Mouse (Mus musculus) midbrain, embryonic 10.5 days (tissue): Measurements from ENCODE around the gene Degs2. TPM values are rescaled to one million over a fixed set of nuclear protein-coding genes. Genes with fewer than 3 reads are reported as not detected.

Source experiments
- DNase-seq: peaks from one replicate; pipeline ENCODE4 v3.0.0-alpha.2; 2017; ENCODE audit warnings: low spot score
- H3K27ac ChIP-seq: fragments of 300-500 bp; sonication (generic); replicated peaks from 2 replicates; pipeline ENCODE4 v1.5.1; 2016; ENCODE audit warnings: mild to moderate bottlenecking
- H3K27me3 ChIP-seq: fragments of 300-500 bp; sonication (generic); 2 replicates; pipeline ENCODE4 v1.6.1; 2016; ENCODE audit warnings: low read depth, mild to moderate bottlenecking; ENCODE audit not compliant: poor library complexity, severe bottlenecking
- H3K36me3 ChIP-seq: fragments of 300-500 bp; sonication (generic); 2 replicates; pipeline ENCODE4 v1.6.1; 2016; ENCODE audit warnings: mild to moderate bottlenecking, moderate library complexity
- H3K4me1 ChIP-seq: fragments of 300-500 bp; sonication (generic); 2 replicates; pipeline ENCODE4 v1.6.1; 2016
- H3K4me3 ChIP-seq: fragments of 300-500 bp; sonication (generic); 2 replicates; pipeline ENCODE4 v1.5.1; 2016; ENCODE audit warnings: mild to moderate bottlenecking, moderate library complexity
- H3K9me3 ChIP-seq: fragments of 300-500 bp; sonication (generic); replicated peaks from 2 replicates; pipeline ENCODE4 v1.6.1; 2016; ENCODE audit warnings: mild to moderate bottlenecking
- WGBS: fragments of 180-500 bp; shearing (Covaris S2); methylation state at CpG from one replicate; pipeline ENCODE4 v1.1.7; 2016; 5-methylcytosine and 5-hydroxymethylcytosine counted together
- microRNA counts: library from miRNA; unstranded; fragments of <30 nt; microRNA quantifications from one replicate; lab custom pipeline; 2017
- microRNA-seq: library from miRNA; unstranded; fragments of <30 nt; microRNA quantifications from one replicate; pipeline ENCODE4, GENCODE M21; 2017
- polyA plus RNA-seq: library from polyadenylated mRNA; unstranded; fragments of >200 nt; fragmentation: Nextera tagmentation; extraction: Ambion mirVana; gene quantifications from 2 replicates; pipeline ENCODE4 v1.2.1, GENCODE M21; 2016

The Degs2 gene
- polyA plus RNA-seq, 1 experiment from 2014 or later, result 1.1 TPM

GRCm38 (mm10) chr12:108635501-108635900 lies 66.6 kb downstream of the Degs2 start:
- DNase-seq, result no peak
- Histone ChIP-seq H3K36me3 (peaks cover 29% of the 10 kb centered on the region), H3K27ac (no peak overlapping the region), H3K4me3 (no peak overlapping the region), H3K4me1 (peaks cover 8% of the 10 kb centered on the region), H3K27me3 (no peaks in the 10 kb centered on the region), H3K9me3 (no peaks in the 10 kb centered on the region)
- WGBS, result 93% methylated on average over 4 of the region's 4 CpGs

- H3K27ac ChIP-seq, result no peak overlapping the region
- no peak overlapping the region for H3K4me3 ChIP-seq
- H3K9me3 ChIP-seq, result no peaks in the 10 kb centered on the region
- 91% methylated on average over 1 of the region's 1 CpGs for WGBS
- no peaks in the 10 kb centered on the region for H3K27me3 ChIP-seq
- DNase-seq, result no peak
- H3K4me1 ChIP-seq, result peaks cover 8% of the 10 kb centered on the region
- peaks cover 27% of the 10 kb centered on the region for H3K36me3 ChIP-seq
These were observed 68.1 kb downstream of the Degs2 start for GRCm38 (mm10) chr12:108634031-108634430.

GRCm38 (mm10) chr12:108632501-108632900 lies 69.6 kb downstream of the Degs2 start:
- Histone ChIP-seq H3K36me3 (peaks cover 30% of the 10 kb centered on the region), H3K4me3 (no peak overlapping the region)

GRCm38 (mm10) chr12:108630741-108631688 lies 71.1 kb downstream of the Degs2 start:
- H3K4me1 ChIP-seq, result 0 out of 2 replicates have a peak, but pooled peaks cover 3% of the 10 kb centered on the region
- no peak overlapping the region for H3K27ac ChIP-seq
- DNase-seq, result no peak
- WGBS, result 92% methylated on average over 6 of the region's 6 CpGs
- peaks cover 27% of the 10 kb centered on the region for H3K36me3 ChIP-seq
- H3K9me3 ChIP-seq, result no peaks in the 10 kb centered on the region
- no peak overlapping the region for H3K4me3 ChIP-seq
- no peaks in the 10 kb centered on the region for H3K27me3 ChIP-seq

More at GRCm38 (mm10) chr12:108632501-108632900, 69.6 kb downstream of the Degs2 start:
- Histone ChIP-seq H3K9me3 (no peaks in the 10 kb centered on the region), H3K27ac (no peak overlapping the region), H3K27me3 (no peaks in the 10 kb centered on the region), H3K4me1 (peaks cover 8% of the 10 kb centered on the region; the same call in 1 of the 2 replicates)
- no peak for DNase-seq

GRCm38 (mm10) chr12:108629556-108629955 lies 72.6 kb downstream of the Degs2 start:
- H3K27me3 ChIP-seq, result no peaks in the 10 kb centered on the region
- DNase-seq, result no peak
- WGBS, result 95% methylated on average over 1 of the region's 1 CpGs
- no peak overlapping the region for H3K4me3 ChIP-seq
- H3K4me1 ChIP-seq, result peaks cover 8% of the 10 kb centered on the region; the same call in 1 of the 2 replicates
- peaks cover 21% of the 10 kb centered on the region for H3K36me3 ChIP-seq
- H3K27ac ChIP-seq, result no peak overlapping the region
- H3K9me3 ChIP-seq, result no peaks in the 10 kb centered on the region

MicroRNAs encoded within 50 kb of the gene (microRNA counts, 519-probe panel; counts per million panel counts)
- microRNA mmu-miR-342-3p (lab: Ali Mortazavi, UCI) (7,033 counts per million, percentile 68 among the panel's probes with 10 or more counts), microRNA mmu-miR-342-5p (lab: Ali Mortazavi, UCI) (not detected)

Small RNA genes lying within 50 kb of the gene (microRNA-seq; reads per million reads assigned to microRNA genes)
- gene Gm23872 (not detected), gene Mir342 (7,545 reads per million, percentile 92 among the genes with 10 or more reads in this experiment)

Other genes starting within 250 kb of the Degs2 start
- gene Evl, start 147.6 kb downstream of the Degs2 start, polyA plus RNA-seq, result 57.7 and 75.0 TPM in 2 replicates
- 13.0 and 14.4 TPM in 2 replicates for gene Yy1, start 90.7 kb upstream of the Degs2 start, polyA plus RNA-seq
- 12.4 TPM in 2 replicates for gene Slc25a29, start 133.6 kb upstream of the Degs2 start, polyA plus RNA-seq
- gene Slc25a47, start 133.7 kb upstream of the Degs2 start, polyA plus RNA-seq, result 11.7 and 12.5 TPM in 2 replicates
- gene Wdr25, start 191.3 kb upstream of the Degs2 start, polyA plus RNA-seq, result 7.3 and 11.2 TPM in 2 replicates
- 151 and 156 TPM in 2 replicates for gene Wars, start 191.9 kb upstream of the Degs2 start, polyA plus RNA-seq